Mouse (Mus musculus): ENCODE data around the gene Rpf2.

DNA sequence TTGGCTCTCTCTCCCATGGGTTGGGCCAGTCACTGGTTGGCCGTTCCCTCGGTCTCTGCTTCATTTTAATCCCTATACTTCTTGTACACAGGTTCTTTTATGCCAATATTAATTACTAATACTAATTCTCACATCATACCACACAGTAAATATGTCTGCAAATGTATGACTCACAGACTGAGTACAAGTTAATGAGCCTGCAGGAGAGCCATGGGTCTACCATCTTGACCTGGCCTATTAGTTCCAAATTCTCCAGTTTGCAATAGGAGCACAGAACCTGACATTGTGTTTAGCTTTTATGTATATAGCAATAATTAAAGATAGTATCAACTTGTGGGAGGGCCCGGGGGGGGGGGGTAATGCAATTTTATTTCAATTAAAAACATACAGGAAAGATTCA is 38.2 kb upstream of the Rpf2 start:
- no peak for TF ChIP-seq CTCF (IDR thresholded peaks at IDR 0.05; ENCODE audit: low read depth, low read length)
- TF ChIP-seq GATA1 (IDR thresholded peaks at IDR 0.05; ENCODE audit: borderline replicate concordance, low read length): no peak
- no peak for TF ChIP-seq POLR2AphosphoS5 (IDR thresholded peaks at IDR 0.05; ENCODE audit: insufficient replicate concordance, low read depth, low read length)
